Mouse (Mus musculus) spleen, adult 2 months (tissue): ENCODE measurements around the gene Cdkn2c. TPM values are rescaled to one million over a fixed set of nuclear protein-coding genes. Genes with fewer than 3 reads are reported as not detected.
A peak's percentile ranks its signal among the peaks of the same experiment; 100 is the strongest.

Experiments
- DNase-seq, 2 experiments: peaks; one replicate each; pipeline versions ENCODE4 v3.0.0 to v3.0.0-alpha.2; 2012 to 2021; ENCODE audit warnings: low spot score in 2 of 2, low read depth in 1 of 2
- H3K27ac ChIP-seq: fragments of 200-500 bp; 2 replicates; pipeline ENCODE4 v1.5.1; 2012; ENCODE audit warnings: low read length, inconsistent platforms; ENCODE audit not compliant: insufficient read depth
- H3K27me3 ChIP-seq: fragments of 200-500 bp; 2 replicates; pipeline ENCODE4 v1.6.1; 2012; ENCODE audit warnings: mild to moderate bottlenecking, moderate library complexity, low read length, inconsistent platforms; ENCODE audit not compliant: control insufficient read depth, insufficient read depth
- H3K36me3 ChIP-seq: fragments of 200-500 bp; 2 replicates; pipeline ENCODE4 v1.6.1; 2012; ENCODE audit warnings: mild to moderate bottlenecking, low read length, inconsistent platforms; ENCODE audit not compliant: control insufficient read depth, insufficient read depth
- H3K4me1 ChIP-seq: fragments of 200-500 bp; 2 replicates; pipeline ENCODE4 v1.6.1; 2011; ENCODE audit warnings: inconsistent platforms; ENCODE audit not compliant: control insufficient read depth, insufficient read depth, insufficient read length
- H3K4me3 ChIP-seq: fragments of 200-500 bp; 2 replicates; pipeline ENCODE4 v1.5.1; 2011; ENCODE audit warnings: mild to moderate bottlenecking, inconsistent platforms; ENCODE audit not compliant: insufficient read depth, insufficient read length; ENCODE audit errors: extremely low read depth
- CTCF ChIP-seq: fragments of 200-500 bp; IDR thresholded peaks from 2 replicates; pipeline ENCODE4 v1.5.1; 2011; ENCODE audit warnings: mild to moderate bottlenecking, inconsistent platforms; ENCODE audit not compliant: insufficient read depth, insufficient read length, insufficient replicate concordance; ENCODE audit errors: extremely low read depth
- POLR2A ChIP-seq: fragments of 200-500 bp; IDR thresholded peaks from 2 replicates; pipeline ENCODE4 v1.6.1; 2011; ENCODE audit warnings: low read depth, low read length, inconsistent platforms
- WGBS: fragments of 180-500 bp; shearing (Covaris S2); methylation state at CpG from one replicate; pipeline ENCODE4 v1.1.7; 2018; 5-methylcytosine and 5-hydroxymethylcytosine counted together
- polyA plus RNA-seq: library from polyadenylated mRNA; depleted of rRNA; stranded (reverse); fragments of >200 nt; gene quantifications from 2 replicates; pipeline ENCODE4 v1.2.3, GENCODE M21; 2012

Cdkn2c gene
- polyA plus RNA-seq, 1 experiment: 6.2 TPM

GRCm38 (mm10) chr4:109657021-109657850 is 9.8 kb downstream of the Cdkn2c start:
- Histone ChIP-seq H3K27ac (no peak overlapping the region; the same call in 1 of the 2 replicates), H3K4me3 (peak overlapping the region; percentile 71), H3K27me3 (peaks cover 4% of the 10 kb centered on the region; the same call in 1 of the 2 replicates), H3K36me3 (no peaks in the 10 kb centered on the region), H3K4me1 (no peaks in the 10 kb centered on the region; the same call in 1 of the 2 replicates)
- peak in 1 of 2 experiments; percentile 18 for DNase-seq
- under 1% methylated on average over 51 of the region's 53 CpGs for WGBS
- TF ChIP-seq POLR2A (no peak), CTCF (no peak)

- H3K36me3 ChIP-seq: no peaks in the 10 kb centered on the region
- 49% methylated on average over 4 of the region's 4 CpGs for WGBS
- H3K27me3 ChIP-seq: peaks cover 4% of the 10 kb centered on the region; the same call in 1 of the 2 replicates
- no peak overlapping the region for H3K4me3 ChIP-seq
- H3K27ac ChIP-seq: no peak overlapping the region
- no peak for DNase-seq
- H3K4me1 ChIP-seq: no peaks in the 10 kb centered on the region; the same call in 1 of the 2 replicates
- no peak for TF ChIP-seq POLR2A
- no peak for TF ChIP-seq CTCF
Observed at GRCm38 (mm10) chr4:109656301-109656700, 10.7 kb downstream of the Cdkn2c start.

GRCm38 (mm10) chr4:109655738-109656137 is 11.3 kb downstream of the Cdkn2c start:
- TF ChIP-seq CTCF: no peak
- TF ChIP-seq POLR2A: no peak
- Histone ChIP-seq H3K27me3 (peaks cover 4% of the 10 kb centered on the region; the same call in 1 of the 2 replicates), H3K4me1 (no peaks in the 10 kb centered on the region), H3K36me3 (no peaks in the 10 kb centered on the region), H3K27ac (no peak overlapping the region), H3K4me3 (no peak overlapping the region; the same call in 1 of the 2 replicates)
- DNase-seq: no peak
- WGBS: 80% methylated on average over 2 of the region's 2 CpGs

- no peaks in the 10 kb centered on the region for H3K4me1 ChIP-seq
- no peak overlapping the region for H3K27ac ChIP-seq
- peaks cover 4% of the 10 kb centered on the region; the same call in 1 of the 2 replicates for H3K27me3 ChIP-seq
- H3K36me3 ChIP-seq: no peaks in the 10 kb centered on the region
- no peak for DNase-seq
- WGBS: 92% methylated on average over 2 of the region's 2 CpGs
- TF ChIP-seq CTCF (no peak), POLR2A (no peak)
- H3K4me3 ChIP-seq: no peak overlapping the region
Observed at GRCm38 (mm10) chr4:109654701-109655100, 12.3 kb downstream of the Cdkn2c start.

- no peak for DNase-seq
- Histone ChIP-seq H3K4me3 (no peak overlapping the region), H3K27me3 (peaks cover 3% of the 10 kb centered on the region; the same call in 1 of the 2 replicates), H3K4me1 (no peaks in the 10 kb centered on the region), H3K36me3 (no peaks in the 10 kb centered on the region), H3K27ac (no peak overlapping the region)
- no peak for TF ChIP-seq CTCF
- TF ChIP-seq POLR2A: no peak
Observed at GRCm38 (mm10) chr4:109653251-109653650, 13.7 kb downstream of the Cdkn2c start.

GRCm38 (mm10) chr4:109649331-109649730 is 17.7 kb downstream of the Cdkn2c start:
- WGBS: 72% methylated on average over 5 of the region's 5 CpGs
- H3K36me3 ChIP-seq: no peaks in the 10 kb centered on the region
- TF ChIP-seq POLR2A (no peak), CTCF (no peak)
- no peak for DNase-seq
- no peak overlapping the region for H3K4me3 ChIP-seq
- no peaks in the 10 kb centered on the region for H3K27me3 ChIP-seq
- no peaks in the 10 kb centered on the region for H3K4me1 ChIP-seq
- no peak overlapping the region for H3K27ac ChIP-seq

GRCm38 (mm10) chr4:109647281-109647680 is 19.7 kb downstream of the Cdkn2c start:
- Histone ChIP-seq H3K27me3 (no peaks in the 10 kb centered on the region), H3K4me1 (no peaks in the 10 kb centered on the region), H3K36me3 (no peaks in the 10 kb centered on the region), H3K4me3 (no peak overlapping the region), H3K27ac (no peak overlapping the region)
- DNase-seq: no peak
- TF ChIP-seq CTCF (no peak), POLR2A (no peak)
- WGBS: 77% methylated on average over 4 of the region's 4 CpGs
